Mouse (Mus musculus) embryo, embryonic 10 days (tissue): ENCODE results near the gene Entpd1.
"Not testable (repeated sequence)": the region's sequence is repeated elsewhere in the genome, so short reads cannot be mapped to it uniquely, and the experiment has no call there.

ENCODE experiments used
- DNase-seq: peaks from one replicate; pipeline ENCODE4 v3.0.0-alpha.2; 2015; ENCODE audit warnings: low spot score

Entpd1 gene

GRCm38 (mm10) chr19:40611830-40612506 lies at the start of gene Entpd1, which contains the start of gene Tctn3:
TSS of gene Entpd1 (plus strand) at chr19:40612366.
TSS of gene Tctn3 (minus strand) at chr19:40612233.
- DNase-seq: peak; percentile 100

- DNase-seq: no peak
Measured at GRCm38 (mm10) chr19:40563880-40564645, 48.1 kb upstream of the Entpd1 start.

DNA sequence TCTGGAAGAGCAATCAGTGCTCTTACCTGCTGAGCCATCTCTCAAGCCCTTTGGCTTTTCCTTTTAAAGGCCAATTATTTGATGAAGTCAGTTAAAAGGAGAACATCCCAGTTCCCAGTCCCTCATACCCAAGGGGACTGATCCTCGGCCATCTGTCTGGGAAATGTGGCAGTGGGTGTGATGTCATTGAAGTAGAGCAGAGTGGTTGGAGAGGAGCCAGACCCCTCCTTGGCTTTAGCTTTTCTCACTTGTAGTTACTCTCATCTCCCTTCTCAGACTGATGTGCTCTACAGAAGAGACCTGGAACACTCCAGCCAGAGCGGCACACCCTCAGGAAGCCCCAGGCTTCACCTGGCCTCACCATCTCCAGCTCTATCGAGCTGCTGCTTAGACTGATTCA lies 44.5 kb upstream of the Entpd1 start:
- no peak for DNase-seq

DNA sequence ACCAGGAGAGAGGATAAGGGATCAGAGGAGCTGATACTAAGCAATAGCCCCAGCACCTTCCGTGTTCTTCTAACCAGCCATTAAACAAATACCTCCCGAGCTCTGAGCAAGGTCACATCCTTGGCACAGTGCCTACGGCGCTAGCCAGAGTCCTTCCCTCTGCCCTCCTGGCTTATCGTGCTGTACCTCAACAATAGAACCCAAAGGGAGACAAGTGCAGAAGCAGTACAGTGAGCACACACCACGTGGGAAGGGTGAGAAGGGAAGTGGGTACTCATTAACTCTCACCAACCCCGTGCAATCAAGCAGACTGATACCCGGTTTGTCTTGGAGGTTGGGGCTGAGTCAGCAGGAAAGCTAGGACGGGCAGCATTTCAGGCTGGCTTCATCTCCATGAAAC lies 41.4 kb upstream of the Entpd1 start:
- no peak for DNase-seq

GRCm38 (mm10) chr19:40575438-40575837 lies 36.7 kb upstream of the Entpd1 start:
- no peak for DNase-seq

DNA sequence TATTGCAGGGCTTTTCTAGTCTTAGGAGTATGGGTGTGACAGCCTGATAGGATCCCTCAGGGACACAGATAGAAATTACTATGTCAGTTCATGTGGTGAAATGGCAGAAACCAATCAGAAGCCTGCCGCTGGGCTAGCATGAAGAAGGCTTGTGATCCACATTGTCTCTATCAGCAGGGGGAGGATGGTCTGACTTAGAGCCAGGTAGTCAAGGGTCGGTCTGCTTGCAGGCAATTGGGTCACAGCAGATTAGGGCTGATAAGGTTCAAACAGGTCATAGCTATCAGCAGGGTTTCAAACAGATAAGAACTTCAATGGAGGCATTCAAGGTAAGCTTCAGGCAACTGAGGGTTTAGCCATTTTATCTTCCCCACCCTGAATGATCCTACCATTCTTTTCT lies 31.3 kb upstream of the Entpd1 start:
- DNase-seq: no peak

GRCm38 (mm10) chr19:40581662-40582061 lies 30.5 kb upstream of the Entpd1 start:
- DNase-seq: no peak

DNA sequence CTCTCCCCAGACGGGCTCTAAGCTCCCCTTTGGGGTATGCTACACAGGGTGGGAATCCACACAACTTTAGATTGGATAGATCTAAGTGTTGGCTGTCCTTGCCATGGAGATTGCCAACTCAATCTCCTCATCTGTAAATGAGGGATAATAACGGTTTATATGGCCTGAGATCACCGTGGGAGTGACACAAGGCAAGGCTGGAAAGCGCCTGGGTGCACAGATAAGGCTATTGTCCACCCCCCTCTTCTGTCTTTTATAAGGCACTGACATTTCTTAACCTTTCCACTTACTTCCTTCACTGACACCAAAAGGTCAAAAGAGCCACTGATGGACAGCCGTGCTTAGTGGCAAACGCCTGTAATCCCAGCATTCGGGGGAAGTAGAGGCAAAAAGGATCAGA lies 25.3 kb upstream of the Entpd1 start:
- no peak for DNase-seq

DNA sequence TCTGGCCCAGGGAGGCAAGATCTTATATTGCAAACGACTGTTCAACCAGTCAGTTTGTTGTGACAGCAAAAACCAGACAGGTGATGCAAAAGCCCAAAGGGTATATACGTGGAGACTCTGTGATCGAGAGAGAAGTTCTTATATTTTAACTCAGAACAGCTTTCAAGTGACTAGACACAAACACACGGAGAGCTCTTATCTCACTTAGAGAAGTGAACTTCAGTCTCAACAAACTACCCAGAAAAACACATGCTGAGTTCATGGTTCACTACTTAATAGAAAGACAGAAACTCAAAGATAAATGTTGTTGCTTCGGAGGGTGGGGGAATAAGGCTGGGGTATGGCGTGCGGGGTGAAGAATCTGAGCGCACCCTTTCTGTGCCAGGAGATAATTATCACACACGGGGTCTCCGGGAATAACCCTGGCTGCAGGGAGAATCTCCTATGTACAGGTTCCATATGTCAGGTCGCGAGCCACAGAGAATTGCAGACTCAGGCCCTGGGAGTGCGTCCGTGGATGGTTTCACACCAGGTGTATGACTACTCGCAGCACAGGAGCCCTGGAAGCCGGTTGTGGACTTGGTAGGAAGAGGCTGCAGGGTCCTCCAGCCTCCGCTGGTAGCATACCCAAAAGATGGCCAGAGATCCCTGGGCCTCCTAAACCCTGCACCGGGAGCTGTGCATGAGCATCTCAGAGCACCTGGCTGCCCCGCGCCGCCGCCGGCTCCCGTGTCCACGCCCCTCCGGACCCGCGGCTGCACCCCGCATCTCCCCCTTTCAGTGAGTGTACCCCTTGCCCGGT lies 24.5 kb upstream of the Entpd1 start:
- DNase-seq: no peak

GRCm38 (mm10) chr19:40588293-40588654 lies 23.9 kb upstream of the Entpd1 start, which contains the start of gene Aldh18a1:
TSS of gene Aldh18a1 (minus strand) at chr19:40588463.
- peak; percentile 98 for DNase-seq

DNA sequence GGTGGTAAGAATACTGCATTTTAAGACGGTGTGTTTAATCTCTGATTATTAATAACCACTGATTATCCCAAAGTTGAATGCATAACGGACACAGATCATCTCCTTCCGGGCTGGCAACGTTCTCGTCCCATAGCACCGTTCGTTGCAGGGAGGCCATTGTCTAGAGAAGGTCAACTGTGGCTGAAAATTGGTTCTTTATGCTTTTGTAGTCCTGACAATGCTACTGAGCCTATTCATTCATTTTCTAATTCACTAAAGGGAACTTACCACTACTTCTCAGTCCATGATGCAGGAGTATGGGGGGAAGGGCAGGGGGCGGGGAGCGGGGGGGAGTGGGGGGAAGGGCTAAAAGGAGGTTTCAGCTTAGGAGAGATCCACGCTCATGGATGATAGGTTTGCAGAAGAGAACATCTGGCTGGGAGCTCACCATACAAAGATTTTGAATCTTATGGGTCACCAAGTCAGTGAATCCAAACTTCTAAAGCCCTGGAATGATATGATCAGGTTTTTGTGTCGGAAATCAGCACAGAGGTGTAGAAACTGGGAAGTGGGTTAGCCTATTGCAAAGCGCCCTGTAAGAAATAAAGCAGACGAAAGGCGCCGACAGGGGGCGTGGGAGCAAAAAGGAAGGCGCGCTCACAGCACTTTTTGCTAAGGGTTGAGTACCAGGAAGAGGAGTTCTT lies 23.2 kb upstream of the Entpd1 start:
- peak; percentile 88 for DNase-seq

- no peak for DNase-seq
Measured at GRCm38 (mm10) chr19:40589530-40589880, 22.7 kb upstream of the Entpd1 start.

GRCm38 (mm10) chr19:40595231-40595630 lies 16.9 kb upstream of the Entpd1 start:
- no peak for DNase-seq

DNA sequence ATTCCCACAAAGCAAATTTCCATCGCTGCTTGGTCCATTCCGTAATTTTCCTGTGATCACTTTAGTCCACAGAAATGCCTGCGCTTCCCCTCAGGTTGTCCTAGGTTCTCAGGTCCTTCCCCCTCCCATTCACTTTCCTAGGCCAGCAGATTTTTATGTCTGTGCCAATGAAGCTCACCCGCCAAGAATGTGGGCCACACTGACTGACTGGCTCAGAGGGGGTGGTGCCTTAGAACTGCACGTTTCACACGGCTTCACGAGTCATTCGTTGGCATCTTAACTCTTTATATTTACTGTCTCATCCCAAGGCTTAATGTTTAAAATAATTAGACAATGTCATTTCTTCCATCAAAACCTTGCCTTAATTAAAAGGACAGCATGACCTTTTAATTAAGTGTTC lies 16.3 kb upstream of the Entpd1 start:
- DNase-seq: no peak

GRCm38 (mm10) chr19:40600846-40601245 lies 11.3 kb upstream of the Entpd1 start:
- not testable (repeated sequence) for DNase-seq

GRCm38 (mm10) chr19:40601870-40602269 lies 10.3 kb upstream of the Entpd1 start:
- no peak for DNase-seq

DNA sequence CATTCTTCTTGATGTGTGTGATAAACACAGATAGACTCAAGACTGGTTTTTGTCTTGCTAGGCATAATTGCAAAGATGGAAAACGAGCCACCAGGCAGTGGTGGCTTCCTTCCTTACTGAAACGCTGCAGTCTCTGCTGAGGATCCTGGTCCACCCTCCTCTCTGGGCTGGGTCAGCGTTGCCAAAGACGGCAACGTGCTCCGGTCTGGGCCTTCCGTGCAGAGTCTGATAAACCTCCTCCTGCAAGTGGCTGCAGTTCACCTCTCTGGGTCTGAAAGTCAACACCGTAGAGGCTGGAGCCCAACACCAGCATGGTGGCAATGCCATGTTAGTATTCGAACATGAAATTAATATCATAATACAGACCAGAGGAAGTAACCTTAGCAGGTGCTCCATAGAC lies 7.0 kb upstream of the Entpd1 start:
- DNase-seq: no peak

DNA sequence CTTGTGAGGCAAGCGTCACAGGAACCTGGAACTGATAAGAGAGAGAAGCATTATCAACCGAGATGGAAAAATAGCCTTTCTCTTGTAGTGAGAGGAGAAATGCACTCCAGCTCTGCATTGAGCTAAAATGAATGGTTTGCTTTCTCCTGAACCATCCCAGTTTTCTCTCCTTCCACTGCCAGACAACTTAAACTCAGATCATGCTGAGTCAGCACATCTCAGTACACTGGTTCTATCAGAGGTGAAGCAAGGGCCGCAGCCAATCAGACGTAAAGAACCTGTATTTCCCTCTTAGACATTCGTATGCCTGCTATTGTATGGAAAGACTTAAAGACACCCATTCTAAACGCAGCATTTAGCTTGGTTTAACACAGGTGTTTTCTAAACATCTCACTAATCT lies 4.5 kb upstream of the Entpd1 start:
- no peak for DNase-seq

- DNase-seq: no peak
Measured at GRCm38 (mm10) chr19:40614811-40615210, 2.6 kb downstream of the Entpd1 start.

DNA sequence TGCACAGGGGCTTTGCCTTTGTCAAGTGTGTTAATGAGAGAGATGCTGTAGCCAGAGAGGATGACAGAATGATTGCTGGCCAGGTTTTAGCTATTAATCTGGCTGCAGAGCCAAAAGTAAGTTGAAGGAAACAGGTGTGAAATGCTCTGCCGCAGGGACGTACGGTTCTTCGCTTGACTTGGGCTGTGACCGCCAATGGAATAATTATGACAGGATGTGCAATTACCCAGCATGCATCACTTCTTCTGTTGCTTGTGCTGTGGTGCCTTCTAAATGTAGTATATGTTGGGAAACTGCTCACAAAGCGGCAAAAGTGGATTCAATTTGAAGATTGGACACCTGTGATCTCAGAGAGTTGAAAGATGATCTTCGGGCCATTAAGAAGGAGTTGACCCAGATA lies 3.9 kb downstream of the Entpd1 start:
- DNase-seq: no peak

GRCm38 (mm10) chr19:40621616-40622015 lies 9.4 kb downstream of the Entpd1 start:
- not testable (repeated sequence) for DNase-seq

DNA sequence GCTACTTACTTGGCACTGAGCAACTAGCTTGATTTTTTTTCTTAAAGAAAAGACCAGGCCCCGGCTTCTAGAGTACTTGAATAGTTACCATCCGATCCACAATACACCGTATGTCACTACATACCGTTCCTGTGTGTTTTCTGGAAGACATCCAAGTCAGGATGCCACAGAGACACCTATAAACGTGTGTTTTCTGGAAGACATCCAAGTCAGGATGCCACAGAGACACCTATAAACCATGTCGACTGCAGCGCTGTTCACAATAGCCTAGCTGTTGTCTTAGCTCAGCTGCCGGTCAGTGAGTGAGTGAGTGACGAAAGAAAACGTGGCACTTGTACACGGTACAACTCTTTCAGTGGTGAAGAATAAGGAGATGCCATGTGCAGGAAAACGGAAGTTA lies 13.8 kb downstream of the Entpd1 start:
- no peak for DNase-seq
